Mouse (Mus musculus) bone marrow macrophage, adult 2 months (primary cell): Measurements from ENCODE around the gene Agps.

ENCODE experiments used
- CTCF ChIP-seq: IDR thresholded peaks from 2 replicates; pipeline ENCODE4 v1.5.1; 2012; ENCODE audit warnings: low read depth, mild to moderate bottlenecking, low read length, moderate library complexity
- POLR2A ChIP-seq: IDR thresholded peaks from 2 replicates; pipeline ENCODE4 v1.6.1; 2012; ENCODE audit warnings: mild to moderate bottlenecking, low read depth, low read length, borderline replicate concordance

GRCm38 (mm10) chr2:75950685-75951084 lies 118.7 kb downstream of the Agps start:
- no peak for TF ChIP-seq POLR2A
- no peak for TF ChIP-seq CTCF
